26 mouse cellular contexts compared by ENCODE assay signal in the genomic region with DNA sequence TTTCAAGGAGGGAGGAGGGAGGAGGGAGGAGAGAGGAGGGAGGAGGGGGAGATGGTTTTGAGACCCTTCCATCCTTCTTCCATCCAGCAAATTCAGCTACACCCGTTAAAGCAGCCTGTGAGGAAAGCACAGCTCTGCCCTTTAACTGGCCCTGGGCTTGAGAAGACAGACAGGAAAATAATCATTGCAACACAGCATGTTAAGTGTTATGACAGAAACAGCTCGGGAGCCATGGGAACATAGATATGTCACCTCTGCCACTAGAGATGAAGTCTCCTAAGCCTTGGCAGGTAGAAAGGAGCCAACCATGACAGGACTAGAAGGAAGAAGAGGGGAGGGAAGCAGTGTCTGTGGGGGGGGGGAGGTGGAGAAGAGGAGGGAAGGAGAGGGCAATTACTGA. TPM values are rescaled to one million over a fixed set of nuclear protein-coding genes. Genes with fewer than 3 reads are reported as not detected.
"Had no signal": no experiment of that assay in that cellular context is flagged by ENCODE, and none has a peak within 500 bp of the region (broad histone marks: within the 10 kb centered on the region; RNA-seq: fewer than 3 reads in every experiment).

No protein-coding gene starts in this region.

- H3K9me3 ChIP-seq: heart, embryonic 13.5 days; heart, embryonic 15.5 days; hindbrain, embryonic 10.5 days; hindbrain, embryonic 12.5 days; hindbrain, embryonic 15.5 days; kidney, embryonic 15.5 days; limb, embryonic 13.5 days; limb, embryonic 15.5 days; liver, embryonic 12.5 days had no signal

- H3K4me3 ChIP-seq: heart, adult 2 months; heart, embryonic 13.5 days; heart, embryonic 15.5 days; hindbrain, embryonic 10.5 days; hindbrain, embryonic 12.5 days; hindbrain, embryonic 15.5 days; kidney, embryonic 15.5 days; limb, embryonic 13.5 days; limb, embryonic 15.5 days; liver, embryonic 12.5 days had no signal

- H3K27me3 ChIP-seq: heart, embryonic 13.5 days; hindbrain, embryonic 12.5 days; hindbrain, embryonic 15.5 days; kidney, embryonic 15.5 days; limb, embryonic 13.5 days; limb, embryonic 15.5 days; liver, embryonic 12.5 days had no signal

- H3K36me3 ChIP-seq: heart, embryonic 13.5 days; heart, embryonic 15.5 days; hindbrain, embryonic 10.5 days; hindbrain, embryonic 12.5 days; hindbrain, embryonic 15.5 days; kidney, embryonic 15.5 days; limb, embryonic 13.5 days; limb, embryonic 15.5 days; liver, embryonic 12.5 days had no signal

- H3K9ac ChIP-seq: heart, embryonic 13.5 days; heart, embryonic 15.5 days; hindbrain, embryonic 12.5 days; hindbrain, embryonic 15.5 days; kidney, embryonic 15.5 days; limb, embryonic 13.5 days; limb, embryonic 15.5 days; liver, embryonic 12.5 days had no signal

- H3K4me1 ChIP-seq: heart, embryonic 13.5 days; heart, embryonic 15.5 days; hindbrain, embryonic 12.5 days; hindbrain, embryonic 15.5 days; limb, embryonic 15.5 days; liver, embryonic 12.5 days had no signal

- DNase-seq: gastrocnemius, postnatal 14 days; gastrocnemius, postnatal 36 days; heart, adult 2 months; heart, postnatal 4 days; kidney, adult 11 months; kidney, adult 2 months; kidney, adult 9 months; kidney, postnatal 14 days; kidney, postnatal 36 days; layer of hippocampus, adult 9-11 months; layer of hippocampus, postnatal 36 days; left cerebral cortex, postnatal 4 days had no signal

- H3K4me2 ChIP-seq: heart, embryonic 11.5 days; heart, embryonic 13.5 days; heart, embryonic 15.5 days; hindbrain, embryonic 12.5 days; hindbrain, embryonic 15.5 days; kidney, embryonic 15.5 days; limb, embryonic 13.5 days; limb, embryonic 15.5 days; liver, embryonic 12.5 days had no signal

- H3K27ac ChIP-seq: heart, adult 2 months; heart, embryonic 13.5 days; heart, embryonic 15.5 days; hindbrain, embryonic 10.5 days; hindbrain, embryonic 12.5 days; hindbrain, embryonic 15.5 days; hindbrain, postnatal 0 days; kidney, embryonic 15.5 days; kidney, postnatal 0 days; limb, embryonic 13.5 days; limb, embryonic 15.5 days; liver, embryonic 12.5 days had no signal

- ATAC-seq: hindbrain, postnatal 0 days; intestine, embryonic 16.5 days; liver, embryonic 12.5 days had no signal

RNA-seq across cellular contexts. Expression of a gene that starts 31.4 kb away (rescaled TPM):
- total RNA-seq: liver, adult 2 months had no signal
- polyA plus RNA-seq: liver, adult 2 months had no signal
